Mouse (Mus musculus) testis, postnatal 14 days (tissue): ENCODE results near the gene Apoa1.

Experiments
- DNase-seq: peaks from one replicate; pipeline ENCODE4 v3.0.0; 2021; ENCODE audit warnings: low spot score

Apoa1 gene

DNA sequence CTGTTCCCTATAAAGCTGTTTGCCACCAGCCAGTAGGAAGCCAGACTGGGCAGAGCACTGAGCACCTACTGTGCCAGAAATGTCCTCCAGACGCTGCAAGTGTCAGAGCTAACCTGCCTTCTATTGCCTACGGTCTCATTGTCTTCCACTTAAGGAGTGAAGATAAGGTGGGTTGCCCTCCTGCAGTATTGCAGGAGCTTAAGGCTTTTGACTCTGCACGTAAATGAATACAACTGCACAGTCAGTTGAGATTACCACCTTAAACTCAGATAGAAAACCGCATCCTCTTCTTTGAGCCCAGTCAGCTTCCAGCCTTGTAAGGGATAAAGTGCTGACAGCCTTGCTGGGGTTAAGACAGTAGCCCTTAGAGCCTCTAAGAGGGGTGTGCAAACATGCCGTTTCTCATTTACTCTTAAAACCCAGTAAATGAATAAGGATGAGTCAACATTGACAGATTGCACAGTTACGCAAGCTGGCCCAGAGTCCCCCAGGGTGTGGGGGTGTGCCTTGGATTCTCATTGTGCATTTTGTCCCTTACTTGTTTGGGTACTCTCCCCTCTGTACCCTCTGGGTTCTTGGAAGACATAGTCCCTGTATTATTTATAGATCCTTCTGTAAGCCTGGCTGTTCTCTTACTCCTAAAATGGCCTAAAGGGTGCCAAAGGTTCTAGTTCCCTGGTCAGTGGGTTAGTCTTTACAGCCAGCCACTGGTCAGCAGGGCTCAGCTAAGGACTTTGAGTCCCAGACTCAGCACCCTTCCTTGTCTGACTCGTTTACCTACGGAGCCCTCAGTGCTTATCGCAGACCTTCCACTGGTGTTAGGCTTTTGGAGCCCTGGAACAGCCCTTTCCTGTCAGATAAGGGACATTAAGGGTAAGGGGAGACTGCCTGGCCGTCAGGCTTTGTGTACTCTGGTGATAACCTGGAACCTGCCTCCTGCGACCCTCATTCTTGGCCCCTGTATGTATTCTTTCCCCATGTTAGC lies 12.8 kb upstream of the Apoa1 start:
- DNase-seq, result no peak

DNA sequence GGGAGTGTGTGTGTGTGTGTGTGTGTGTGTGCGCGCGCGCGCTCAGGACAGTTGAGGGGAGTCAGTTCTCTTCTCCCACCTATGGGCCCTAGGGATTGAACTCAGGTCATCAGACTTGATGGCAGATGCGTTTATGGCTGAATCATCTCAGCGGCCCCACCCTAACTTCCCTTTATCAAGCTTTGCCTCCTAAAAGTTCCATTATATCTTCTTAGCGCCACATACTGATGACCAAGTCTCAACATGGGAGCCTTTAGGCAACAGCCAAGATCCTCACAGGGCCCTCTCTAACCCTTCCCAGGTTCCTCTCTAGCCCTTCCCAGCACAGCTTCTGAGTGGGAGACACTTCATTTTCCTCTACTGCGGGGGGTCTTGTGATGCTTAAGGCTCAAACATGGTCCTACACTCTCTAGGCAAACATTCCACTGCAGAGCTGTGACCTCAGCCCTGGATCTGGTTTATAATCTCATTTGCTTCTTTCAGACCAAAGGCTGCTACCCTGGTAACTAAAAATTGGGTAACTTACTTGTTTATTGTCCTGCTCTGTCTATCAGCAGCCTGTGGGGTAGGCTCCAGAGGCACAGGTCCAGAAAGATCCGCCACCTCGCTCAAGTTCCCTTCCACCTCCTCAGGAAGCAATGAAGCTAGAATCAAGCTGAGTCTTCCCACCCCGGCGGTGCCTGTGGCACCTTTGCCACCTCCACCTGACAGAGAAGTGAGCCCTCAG lies 11.5 kb upstream of the Apoa1 start:
- DNase-seq, result no peak

- DNase-seq, result no peak
Measured at GRCm38 (mm10) chr9:46218176-46218575, 10.2 kb upstream of the Apoa1 start.

DNA sequence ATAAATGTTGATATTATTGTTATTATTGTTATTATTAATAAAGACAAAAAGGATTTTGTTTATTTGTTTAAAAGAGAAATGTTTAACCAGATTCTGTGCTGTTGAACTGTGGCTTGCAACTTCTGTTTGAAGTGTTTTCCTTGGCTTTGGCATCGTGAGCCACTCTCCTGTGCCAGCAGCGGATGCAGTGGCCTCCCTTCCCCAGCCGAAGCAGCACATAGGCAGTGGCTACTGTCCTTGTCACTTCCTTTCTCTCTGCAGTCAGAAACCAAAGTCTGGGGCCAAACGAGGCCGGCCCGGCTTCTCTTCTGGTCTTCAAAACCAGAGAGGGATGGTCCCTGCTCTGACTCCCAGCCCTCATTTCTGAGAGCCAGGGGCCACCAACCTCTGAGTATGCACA lies 5.3 kb upstream of the Apoa1 start:
- DNase-seq, result no peak

DNA sequence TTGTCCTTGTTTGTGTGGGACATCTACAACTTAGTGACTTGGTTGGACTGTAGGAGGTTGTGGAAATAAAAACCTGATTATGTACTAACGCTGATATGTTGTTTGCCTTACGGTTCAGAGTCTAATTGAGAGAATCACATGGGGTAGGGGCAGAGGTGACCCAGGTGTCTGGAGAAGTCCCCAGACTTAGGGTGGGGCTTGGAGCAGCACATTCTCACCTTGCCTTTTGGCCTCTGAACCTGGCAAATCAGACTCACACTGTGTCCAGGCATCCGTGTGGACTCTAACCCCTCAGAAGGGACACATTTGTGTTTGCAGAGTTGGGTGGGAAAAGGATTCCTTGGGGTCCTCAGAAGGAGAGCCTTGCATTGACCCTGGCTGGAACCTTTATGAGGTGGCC lies 4.3 kb upstream of the Apoa1 start:
- DNase-seq, result no peak

DNA sequence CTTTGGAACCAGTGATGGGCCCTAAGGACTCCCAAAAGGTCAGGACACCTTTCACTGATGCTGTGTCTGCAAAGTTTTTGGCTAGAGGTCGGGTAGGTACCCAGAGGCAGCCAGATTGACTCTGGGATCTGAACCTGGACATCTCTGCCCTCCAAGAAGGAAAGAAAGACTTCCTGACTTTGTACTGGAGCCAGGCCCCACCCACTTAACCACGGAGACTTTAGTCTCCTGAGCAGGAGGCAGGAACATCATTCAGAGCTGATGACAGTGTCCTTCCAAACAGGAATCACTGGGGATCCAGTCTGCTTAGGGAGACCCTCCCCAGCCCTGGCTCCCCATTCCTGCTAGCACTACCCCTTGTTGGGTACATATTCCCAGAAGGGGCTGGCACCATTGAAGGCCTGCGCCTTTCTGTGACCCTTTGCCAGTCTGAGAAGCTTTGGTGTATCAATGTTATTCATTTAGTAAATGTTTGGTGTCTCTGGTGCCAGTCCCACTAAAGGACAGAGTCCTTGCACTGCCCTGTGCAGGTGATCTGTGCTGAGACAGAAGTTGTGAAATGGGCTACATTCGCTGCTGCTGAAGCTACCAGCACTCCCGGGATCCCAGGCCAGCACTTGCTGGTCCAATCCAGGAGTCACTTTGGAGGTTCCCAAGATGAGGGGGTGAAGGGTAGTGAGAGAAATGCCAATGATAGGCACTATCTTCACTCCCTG lies 3.3 kb upstream of the Apoa1 start:
- DNase-seq, result no peak

- no peak for DNase-seq
Measured at GRCm38 (mm10) chr9:46227064-46227614, 1.2 kb upstream of the Apoa1 start.

DNA sequence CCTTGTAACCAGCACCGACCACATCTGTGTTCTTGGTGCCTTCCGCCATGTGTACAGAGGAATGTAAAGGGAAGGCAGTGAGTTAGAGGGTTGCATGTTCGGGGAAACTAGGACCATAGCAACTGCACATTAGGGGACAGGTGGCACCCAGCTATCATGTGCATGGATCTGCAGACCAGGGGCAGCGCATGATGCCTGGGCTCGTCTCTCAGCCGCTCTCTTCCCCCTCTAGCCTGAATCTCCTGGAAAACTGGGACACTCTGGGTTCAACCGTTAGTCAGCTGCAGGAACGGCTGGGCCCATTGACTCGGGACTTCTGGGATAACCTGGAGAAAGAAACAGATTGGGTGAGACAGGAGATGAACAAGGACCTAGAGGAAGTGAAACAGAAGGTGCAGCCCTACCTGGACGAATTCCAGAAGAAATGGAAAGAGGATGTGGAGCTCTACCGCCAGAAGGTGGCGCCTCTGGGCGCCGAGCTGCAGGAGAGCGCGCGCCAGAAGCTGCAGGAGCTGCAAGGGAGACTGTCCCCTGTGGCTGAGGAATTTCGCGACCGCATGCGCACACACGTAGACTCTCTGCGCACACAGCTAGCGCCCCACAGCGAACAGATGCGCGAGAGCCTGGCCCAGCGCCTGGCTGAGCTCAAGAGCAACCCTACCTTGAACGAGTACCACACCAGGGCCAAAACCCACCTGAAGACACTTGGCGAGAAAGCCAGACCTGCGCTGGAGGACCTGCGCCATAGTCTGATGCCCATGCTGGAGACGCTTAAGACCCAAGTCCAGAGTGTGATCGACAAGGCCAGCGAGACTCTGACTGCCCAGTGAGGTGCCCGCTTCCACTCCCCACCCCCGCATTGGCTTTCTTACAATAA lies 1.4 kb downstream of the Apoa1 start:
- DNase-seq, result peak; percentile 78

DNA sequence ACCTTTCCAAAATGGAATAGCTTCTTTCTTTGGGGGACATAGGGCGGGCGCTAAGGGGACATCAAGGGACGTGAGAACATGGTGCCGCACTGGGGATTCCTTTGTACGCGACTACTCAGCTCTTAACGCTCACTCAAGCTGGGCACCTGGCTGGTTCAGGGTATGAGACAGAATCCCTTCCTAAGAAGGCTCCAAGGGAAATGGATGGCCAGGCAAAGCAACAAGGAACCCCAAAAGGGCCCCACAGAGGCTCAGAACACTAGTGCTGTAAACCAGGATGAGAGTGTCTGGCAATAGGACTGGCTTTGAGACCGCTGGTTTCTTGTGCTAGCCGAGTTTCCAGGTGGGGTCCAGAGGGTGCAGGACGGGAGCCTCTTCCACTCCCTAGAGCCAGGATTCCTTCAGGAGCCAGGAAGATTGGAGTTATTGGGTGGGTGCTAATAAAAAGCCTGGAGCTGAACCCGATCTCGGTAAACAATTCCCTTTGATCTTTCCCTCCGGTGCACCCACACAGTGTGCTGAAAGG lies 2.1 kb downstream of the Apoa1 start:
- DNase-seq, result no peak

DNA sequence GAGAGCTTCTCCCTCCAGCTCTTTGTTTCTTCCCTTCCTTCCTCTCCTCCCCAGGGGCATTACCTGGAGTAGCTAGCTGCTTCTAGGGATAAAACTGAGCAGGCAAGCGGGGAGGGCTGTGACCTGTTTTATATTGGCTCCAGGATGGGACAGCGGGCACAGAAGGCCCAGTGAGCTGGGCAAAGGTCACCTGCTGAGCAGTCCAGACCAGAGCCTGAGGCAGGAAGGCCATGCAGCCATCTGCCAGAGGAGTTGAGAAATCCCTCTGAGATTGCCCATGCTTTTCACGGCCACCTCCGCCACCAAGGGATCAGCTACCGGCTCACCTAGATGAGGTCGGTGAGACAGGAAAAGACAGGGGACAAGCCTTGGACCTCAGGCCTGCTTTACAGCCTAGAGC lies 6.8 kb downstream of the Apoa1 start:
- no peak for DNase-seq

DNA sequence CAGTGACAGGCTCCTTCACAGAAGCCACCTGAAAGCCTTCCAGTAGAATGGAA lies 7.0 kb downstream of the Apoa1 start, which contains the start of gene Apoc3:
TSS of gene Apoc3 (minus strand) at position 41 of the 53 bp plus-strand sequence.
- no peak for DNase-seq

DNA sequence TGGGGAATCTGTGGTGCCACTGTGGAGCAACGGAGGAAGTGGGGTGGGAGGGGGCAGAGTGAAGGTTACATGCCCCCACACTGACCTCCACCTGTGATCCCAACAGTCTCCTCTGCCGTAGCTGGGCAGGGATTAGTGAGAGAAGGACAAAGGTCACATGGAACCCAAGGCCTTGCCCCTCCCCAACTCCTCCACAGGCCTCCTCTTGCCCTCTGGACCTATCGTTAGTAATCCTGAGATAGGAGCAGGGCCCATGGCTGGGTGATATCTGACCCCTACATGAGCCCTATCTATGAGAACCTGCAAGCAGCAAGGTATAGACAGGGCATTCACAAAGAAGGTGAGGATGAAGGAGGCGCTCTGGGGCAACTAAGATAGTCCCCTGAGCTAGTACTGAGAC lies 7.3 kb downstream of the Apoa1 start:
- DNase-seq, result no peak

DNA sequence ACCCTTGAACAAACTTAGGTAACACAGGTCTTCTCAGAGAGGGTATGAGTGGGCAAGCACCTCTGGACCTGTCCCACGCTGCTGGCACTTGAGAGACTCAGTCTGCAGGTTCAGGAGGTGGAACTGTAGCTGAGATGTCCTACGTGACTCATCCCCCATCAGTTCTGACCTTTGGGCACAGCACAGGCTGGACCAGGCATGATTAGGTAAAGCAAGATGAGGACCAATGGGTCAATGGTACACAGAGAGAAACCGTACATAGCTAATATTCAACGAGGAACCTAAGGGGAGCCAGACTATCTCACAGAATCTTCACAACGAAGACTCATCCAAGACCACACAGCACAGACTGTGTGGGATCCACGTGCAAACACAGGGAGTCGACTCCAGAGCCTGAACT lies 10.5 kb downstream of the Apoa1 start:
- no peak for DNase-seq

- DNase-seq, result no peak
Measured at GRCm38 (mm10) chr9:46240526-46241153, 12.3 kb downstream of the Apoa1 start, which contains the start of gene Apoa4. TSS of gene Apoa4 (plus strand) at chr9:46240696.

- no peak for DNase-seq
Measured at GRCm38 (mm10) chr9:46241818-46242217, 13.4 kb downstream of the Apoa1 start.

- no peak for DNase-seq
Measured at GRCm38 (mm10) chr9:46243122-46243521, 14.7 kb downstream of the Apoa1 start.

DNA sequence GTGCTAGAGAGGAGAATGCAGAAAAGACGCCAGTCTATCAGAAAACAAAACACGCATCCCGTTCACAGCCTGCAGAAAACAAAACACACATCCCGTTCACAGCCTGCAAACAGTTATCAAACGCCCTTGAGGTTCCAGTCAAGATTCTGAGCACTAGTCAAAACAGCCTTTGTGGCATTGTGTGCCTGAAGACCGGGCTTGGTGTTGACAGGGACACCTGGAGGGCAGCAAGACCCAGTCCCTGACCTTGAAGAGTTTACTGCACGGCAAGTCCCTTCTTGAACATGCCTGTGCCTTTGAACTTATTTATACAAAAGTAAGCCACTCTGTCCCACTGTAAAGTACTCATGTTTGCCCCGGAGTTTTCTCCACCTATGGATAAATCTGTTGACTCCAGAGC lies 15.2 kb downstream of the Apoa1 start:
- no peak for DNase-seq

DNA sequence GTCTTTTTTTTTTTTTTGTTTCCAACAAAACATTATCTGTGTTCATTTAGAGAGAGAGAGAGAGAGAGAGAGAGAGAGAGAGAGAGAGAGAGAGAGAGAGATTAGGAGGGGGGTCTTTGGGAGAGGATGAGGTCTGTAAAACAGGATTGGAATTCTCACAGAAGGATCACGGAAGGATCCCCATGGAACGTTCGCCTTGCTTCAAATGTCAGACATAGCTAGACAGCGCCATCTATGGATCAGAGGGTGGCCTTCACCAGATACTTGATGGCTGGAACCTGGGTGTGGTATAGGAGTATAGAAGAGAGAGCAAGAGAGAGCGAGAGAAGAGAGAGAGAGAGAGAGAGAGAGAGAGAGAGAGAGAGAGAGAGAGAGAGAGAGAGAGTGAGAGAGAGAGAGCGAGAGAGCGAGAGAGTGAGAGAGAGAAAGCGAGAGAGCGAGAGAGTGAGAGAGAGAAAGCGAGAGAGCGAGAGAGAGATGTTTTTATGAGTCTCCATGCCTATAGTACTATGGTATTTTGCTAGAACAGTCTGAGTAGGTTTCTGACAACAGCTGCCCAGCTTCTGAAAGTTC lies 18.5 kb downstream of the Apoa1 start:
- no peak for DNase-seq

- no peak for DNase-seq
Measured at GRCm38 (mm10) chr9:46256177-46256576, 27.8 kb downstream of the Apoa1 start.

DNA sequence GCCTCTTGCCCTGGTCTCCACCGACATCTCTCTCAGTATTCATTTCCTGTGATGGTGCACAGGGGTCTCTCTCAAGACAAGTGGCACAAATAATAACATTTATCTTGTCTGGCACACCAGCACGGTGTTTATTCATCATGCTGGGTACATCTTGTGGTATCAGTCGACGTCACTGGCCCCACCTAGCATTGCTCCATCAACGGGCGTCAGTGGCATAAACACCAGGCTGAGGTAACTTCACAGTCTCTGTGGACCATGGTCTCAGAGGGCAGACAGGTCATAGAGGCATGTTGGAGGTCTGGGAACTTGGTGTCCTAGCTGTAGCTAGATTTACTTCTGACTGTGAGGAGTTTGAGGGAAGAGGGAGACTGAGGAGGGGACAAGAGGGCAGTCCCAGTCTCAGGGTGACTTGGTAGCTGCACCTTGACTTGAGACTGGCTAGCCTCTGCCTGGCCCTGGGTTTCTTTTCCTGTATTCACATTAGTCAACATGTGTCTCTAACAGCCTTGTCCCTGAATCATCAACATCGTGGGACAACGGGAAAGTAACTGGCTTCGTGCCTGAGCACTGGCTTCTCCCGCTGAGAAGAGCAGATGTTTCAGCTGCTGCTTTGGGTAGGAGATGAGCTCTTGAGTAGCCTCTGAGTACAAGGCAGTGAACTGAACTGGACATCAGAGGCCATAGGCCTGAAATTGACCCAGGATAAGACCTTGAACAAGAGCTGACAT lies 28.4 kb downstream of the Apoa1 start:
- DNase-seq, result no peak
